Mouse (Mus musculus) bone marrow, adult 2 months (tissue): ENCODE results near the gene Tradd.
"Not testable (repeated sequence)": the region's sequence is repeated elsewhere in the genome, so short reads cannot be mapped to it uniquely, and the experiment has no call there.

ENCODE experiments used
- CTCF ChIP-seq: fragments of 200-500 bp; IDR thresholded peaks from 2 replicates; pipeline ENCODE4 v1.5.1; 2011; ENCODE audit warnings: low read length, control low read depth; ENCODE audit not compliant: control insufficient read depth, insufficient read depth
- POLR2A ChIP-seq: fragments of 200-500 bp; IDR thresholded peaks from 2 replicates; pipeline ENCODE4 v1.6.1; 2011; ENCODE audit warnings: low read depth, mild to moderate bottlenecking, control low read depth, low read length, borderline replicate concordance; ENCODE audit not compliant: control insufficient read depth

- TF ChIP-seq CTCF, POLR2A: not testable (repeated sequence)
These were observed 27.0 kb upstream of the Tradd start for GRCm38 (mm10) chr8:105291364-105291763.
